Mouse (Mus musculus): Measurements from ENCODE around the gene Plod3. TPM values are rescaled to one million over a fixed set of nuclear protein-coding genes. Genes with fewer than 3 reads are reported as not detected.

Plod3 gene
- total and polyA plus RNA-seq, 2 experiments from 2014 or later = 21.7 to 37.1 TPM

- Histone ChIP-seq H3K36me3 (replicated peaks; ENCODE audit: control insufficient read depth, insufficient read depth, low read length) (peaks cover 17% of the 10 kb centered on the region), H3K27ac (ENCODE audit: low read depth) (no peak overlapping the region), H3K27me3 (ENCODE audit: control insufficient read depth, insufficient read depth, low read length) (no peaks in the 10 kb centered on the region), H3K9me3 (replicated peaks; ENCODE audit: control insufficient read depth, low read length) (no peaks in the 10 kb centered on the region), H3K4me2 (ENCODE audit: low read depth, low read length) (no peak overlapping the region), H3K9ac (replicated peaks; ENCODE audit: low read depth, low read length) (no peak overlapping the region), H3K4me3 (ENCODE audit: low read depth, low read length) (no peak overlapping the region), H3K4me1 (ENCODE audit: control insufficient read depth, insufficient read depth) (no peaks in the 10 kb centered on the region)
- TF ChIP-seq CTCF (IDR thresholded peaks at IDR 0.05; ENCODE audit: low read depth) (no peak), EP300 (IDR thresholded peaks at IDR 0.05; ENCODE audit: low read depth) (no peak)
- no peak for ATAC-seq (ENCODE audit: insufficient read depth, low read depth)
- 76% methylated on average over 3 of the region's 5 CpGs for whole genome bisulfite sequencing
- no peak for DNase-seq (ENCODE audit: low spot score)
Measured at GRCm38 (mm10) chr5:136999449-136999848, 12.6 kb downstream of the Plod3 start.

- no peaks in the 10 kb centered on the region for H3K4me1 ChIP-seq (ENCODE audit: control insufficient read depth, insufficient read depth)
- 73% methylated on average over 2 of the region's 2 CpGs for WGBS
- no peak overlapping the region for H3K27ac ChIP-seq (ENCODE audit: low read depth)
- no peaks in the 10 kb centered on the region for H3K9me3 ChIP-seq (replicated peaks; ENCODE audit: control insufficient read depth, low read length)
- DNase-seq (ENCODE audit: low spot score) (no peak), ATAC-seq (ENCODE audit: insufficient read depth, low read depth) (no peak)
- no peak overlapping the region for H3K4me3 ChIP-seq (ENCODE audit: low read depth, low read length)
- 0 out of 2 replicates have a peak, but pooled peaks cover 7% of the 10 kb centered on the region for H3K36me3 ChIP-seq (replicated peaks; ENCODE audit: control insufficient read depth, insufficient read depth, low read length)
- TF ChIP-seq CTCF (IDR thresholded peaks at IDR 0.05; ENCODE audit: low read depth) = no peak
- no peak for TF ChIP-seq EP300 (IDR thresholded peaks at IDR 0.05; ENCODE audit: low read depth)
- no peak overlapping the region for H3K4me2 ChIP-seq (ENCODE audit: low read depth, low read length)
- H3K27me3 ChIP-seq (ENCODE audit: control insufficient read depth, insufficient read depth, low read length) = no peaks in the 10 kb centered on the region
- H3K9ac ChIP-seq (replicated peaks; ENCODE audit: low read depth, low read length) = no peak overlapping the region
Measured at GRCm38 (mm10) chr5:137000612-137001011, 13.8 kb downstream of the Plod3 start.

DNA sequence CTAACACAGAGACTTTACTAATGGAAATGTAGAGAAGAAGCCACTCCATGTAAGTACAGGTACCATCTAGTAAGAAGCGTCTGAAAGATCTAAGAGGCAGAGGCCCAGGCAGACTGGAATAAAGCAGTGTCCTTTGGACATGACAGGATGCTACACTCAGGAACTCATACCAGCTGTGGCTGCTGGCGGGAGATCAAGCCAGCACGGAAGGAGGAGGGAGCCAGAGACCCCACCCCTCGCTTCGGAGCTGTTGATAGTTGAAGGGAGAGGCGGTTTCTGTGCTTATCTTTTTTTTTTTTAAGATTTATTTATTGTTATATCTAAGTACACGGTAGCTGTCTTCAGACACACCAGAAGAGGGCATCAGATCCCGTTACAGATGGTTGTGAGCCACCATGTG, 20.5 kb downstream of the Plod3 start:
- Histone ChIP-seq H3K36me3 (replicated peaks; ENCODE audit: control insufficient read depth, insufficient read depth, low read length) (no peaks in the 10 kb centered on the region), H3K9ac (replicated peaks; ENCODE audit: low read depth, low read length) (no peak overlapping the region), H3K4me1 (ENCODE audit: control insufficient read depth, insufficient read depth) (no peaks in the 10 kb centered on the region), H3K4me3 (ENCODE audit: low read depth, low read length) (no peak overlapping the region), H3K27me3 (ENCODE audit: control insufficient read depth, insufficient read depth, low read length) (no peaks in the 10 kb centered on the region), H3K4me2 (ENCODE audit: low read depth, low read length) (no peak overlapping the region), H3K9me3 (replicated peaks; ENCODE audit: control insufficient read depth, low read length) (no peaks in the 10 kb centered on the region), H3K27ac (ENCODE audit: low read depth) (no peak overlapping the region)
- ATAC-seq (ENCODE audit: insufficient read depth, low read depth) (no peak), DNase-seq (ENCODE audit: low spot score) (no peak)
- 43% methylated on average over 8 of the region's 8 CpGs for WGBS
- TF ChIP-seq CTCF (IDR thresholded peaks at IDR 0.05; ENCODE audit: low read depth) = no peak
- no peak for TF ChIP-seq EP300 (IDR thresholded peaks at IDR 0.05; ENCODE audit: low read depth)

DNA sequence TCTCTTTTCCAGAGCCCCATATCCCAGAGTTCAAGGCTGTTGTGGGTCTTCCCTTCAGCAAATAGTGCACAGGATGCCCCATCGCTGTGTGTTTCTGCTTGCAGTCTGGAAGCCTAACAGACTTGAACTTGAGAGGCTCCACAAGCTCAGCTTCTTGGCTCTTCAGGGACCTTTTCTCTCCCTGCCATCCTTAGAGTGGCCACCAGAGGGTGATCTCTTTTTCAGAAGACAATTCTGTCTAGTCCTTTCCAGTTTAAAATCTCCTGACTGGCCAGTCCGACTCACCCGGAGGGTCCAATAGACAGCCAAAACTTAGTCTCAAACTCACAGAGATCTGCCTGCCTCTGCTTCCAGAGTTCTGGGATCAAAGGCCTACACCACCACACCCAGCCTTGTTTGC, 23.2 kb downstream of the Plod3 start:
- DNase-seq (ENCODE audit: low spot score) = peak; percentile 41
- Histone ChIP-seq H3K36me3 (replicated peaks; ENCODE audit: control insufficient read depth, insufficient read depth, low read length) (no peaks in the 10 kb centered on the region), H3K9me3 (replicated peaks; ENCODE audit: control insufficient read depth, low read length) (no peaks in the 10 kb centered on the region), H3K4me1 (ENCODE audit: control insufficient read depth, insufficient read depth) (no peaks in the 10 kb centered on the region), H3K27ac (ENCODE audit: low read depth) (no peak overlapping the region), H3K4me2 (ENCODE audit: low read depth, low read length) (no peak overlapping the region), H3K4me3 (ENCODE audit: low read depth, low read length) (no peak overlapping the region), H3K9ac (replicated peaks; ENCODE audit: low read depth, low read length) (no peak overlapping the region), H3K27me3 (ENCODE audit: control insufficient read depth, insufficient read depth, low read length) (no peaks in the 10 kb centered on the region)
- no peak for ATAC-seq (ENCODE audit: insufficient read depth, low read depth)
- TF ChIP-seq EP300 (IDR thresholded peaks at IDR 0.05; ENCODE audit: low read depth) = no peak
- peak; percentile 66 for TF ChIP-seq CTCF (IDR thresholded peaks at IDR 0.05; ENCODE audit: low read depth)
- 31% methylated on average over 3 of the region's 3 CpGs for WGBS

GRCm38 (mm10) chr5:137012401-137012950, 25.7 kb downstream of the Plod3 start:
- Histone ChIP-seq H3K9ac (replicated peaks; ENCODE audit: low read depth, low read length) (no peak overlapping the region), H3K4me2 (ENCODE audit: low read depth, low read length) (no peak overlapping the region), H3K27me3 (ENCODE audit: control insufficient read depth, insufficient read depth, low read length) (no peaks in the 10 kb centered on the region), H3K36me3 (replicated peaks; ENCODE audit: control insufficient read depth, insufficient read depth, low read length) (no peaks in the 10 kb centered on the region), H3K4me3 (ENCODE audit: low read depth, low read length) (no peak overlapping the region), H3K4me1 (ENCODE audit: control insufficient read depth, insufficient read depth) (no peaks in the 10 kb centered on the region), H3K27ac (ENCODE audit: low read depth) (no peak overlapping the region), H3K9me3 (replicated peaks; ENCODE audit: control insufficient read depth, low read length) (no peaks in the 10 kb centered on the region)
- 68% methylated on average over 15 of the region's 15 CpGs for WGBS
- DNase-seq (ENCODE audit: low spot score) = no peak
- TF ChIP-seq EP300 (IDR thresholded peaks at IDR 0.05; ENCODE audit: low read depth) (no peak), CTCF (IDR thresholded peaks at IDR 0.05; ENCODE audit: low read depth) (no peak)
- no peak for ATAC-seq (ENCODE audit: insufficient read depth, low read depth)

- Histone ChIP-seq H3K36me3 (replicated peaks; ENCODE audit: control insufficient read depth, insufficient read depth, low read length) (no peaks in the 10 kb centered on the region), H3K4me1 (ENCODE audit: control insufficient read depth, insufficient read depth) (no peaks in the 10 kb centered on the region), H3K27ac (ENCODE audit: low read depth) (no peak overlapping the region), H3K9me3 (replicated peaks; ENCODE audit: control insufficient read depth, low read length) (no peaks in the 10 kb centered on the region), H3K4me2 (ENCODE audit: low read depth, low read length) (no peak overlapping the region), H3K27me3 (ENCODE audit: control insufficient read depth, insufficient read depth, low read length) (no peaks in the 10 kb centered on the region), H3K9ac (replicated peaks; ENCODE audit: low read depth, low read length) (no peak overlapping the region), H3K4me3 (ENCODE audit: low read depth, low read length) (no peak overlapping the region)
- ATAC-seq (ENCODE audit: insufficient read depth, low read depth) (no peak), DNase-seq (ENCODE audit: low spot score) (no peak)
- 83% methylated on average over 3 of the region's 3 CpGs for WGBS
- TF ChIP-seq EP300 (IDR thresholded peaks at IDR 0.05; ENCODE audit: low read depth) = no peak
Measured at GRCm38 (mm10) chr5:137015913-137016312, 29.1 kb downstream of the Plod3 start.

Measured in heart, postnatal 0 days (tissue).